Mouse (Mus musculus): Measurements from ENCODE around the gene Hoxd10. TPM values are rescaled to one million over a fixed set of nuclear protein-coding genes. Genes with fewer than 3 reads are reported as not detected.

Hoxd10 gene
- total RNA-seq, 1 experiment from 2014 or later: not detected

GRCm38 (mm10) chr2:74696442-74697335 is 5.0 kb downstream of the Hoxd10 start:
- no peak for DNase-seq

GRCm38 (mm10) chr2:74697567-74698121 is 5.9 kb downstream of the Hoxd10 start, which contains the start of gene Hoxd9:
Gene Hoxd9, plus strand, starts transcription at chr2:74697727.
- DNase-seq: peak; percentile 85

GRCm38 (mm10) chr2:74698201-74699052 is 6.7 kb downstream of the Hoxd10 start:
- peak; percentile 60 for DNase-seq

- DNase-seq: no peak
Measured at GRCm38 (mm10) chr2:74699053-74699430, 7.3 kb downstream of the Hoxd10 start.

GRCm38 (mm10) chr2:74699664-74700545 is 8.2 kb downstream of the Hoxd10 start:
- no peak for DNase-seq

- DNase-seq: no peak
Measured at GRCm38 (mm10) chr2:74700546-74701112, 8.9 kb downstream of the Hoxd10 start.

GRCm38 (mm10) chr2:74701949-74702819 is 10.5 kb downstream of the Hoxd10 start:
- peak; percentile 85 for DNase-seq

- no peak for DNase-seq
Measured at GRCm38 (mm10) chr2:74702820-74703219, 11.1 kb downstream of the Hoxd10 start.

GRCm38 (mm10) chr2:74703317-74703716 is 11.6 kb downstream of the Hoxd10 start:
- DNase-seq: no peak

- no peak for DNase-seq
Measured at GRCm38 (mm10) chr2:74703720-74704392, 12.1 kb downstream of the Hoxd10 start.

GRCm38 (mm10) chr2:74704393-74704998 is 12.8 kb downstream of the Hoxd10 start, which contains the start of gene Hoxd8:
Gene Hoxd8, plus strand, starts transcription at chr2:74704615.
- peak; percentile 91 for DNase-seq

GRCm38 (mm10) chr2:74704999-74705466 is 13.3 kb downstream of the Hoxd10 start:
- DNase-seq: peak; percentile 73

GRCm38 (mm10) chr2:74705467-74706089 is 13.9 kb downstream of the Hoxd10 start:
- DNase-seq: peak; percentile 86

GRCm38 (mm10) chr2:74706393-74706960 is 14.8 kb downstream of the Hoxd10 start:
- no peak for DNase-seq

- no peak for DNase-seq
Measured at GRCm38 (mm10) chr2:74707599-74707998, 15.9 kb downstream of the Hoxd10 start.

GRCm38 (mm10) chr2:74708676-74709075 is 17.0 kb downstream of the Hoxd10 start:
- peak; percentile 61 for DNase-seq

GRCm38 (mm10) chr2:74709465-74710419 is 18.0 kb downstream of the Hoxd10 start:
- DNase-seq: no peak
